Mouse (Mus musculus) bone marrow macrophage, adult 2 months (primary cell): ENCODE data around the gene Ormdl1.

Experiments
- CTCF ChIP-seq: IDR thresholded peaks from 2 replicates; pipeline ENCODE4 v1.5.1; 2012; ENCODE audit warnings: low read depth, mild to moderate bottlenecking, low read length, moderate library complexity
- POLR2A ChIP-seq: IDR thresholded peaks from 2 replicates; pipeline ENCODE4 v1.6.1; 2012; ENCODE audit warnings: mild to moderate bottlenecking, low read depth, low read length, borderline replicate concordance

DNA sequence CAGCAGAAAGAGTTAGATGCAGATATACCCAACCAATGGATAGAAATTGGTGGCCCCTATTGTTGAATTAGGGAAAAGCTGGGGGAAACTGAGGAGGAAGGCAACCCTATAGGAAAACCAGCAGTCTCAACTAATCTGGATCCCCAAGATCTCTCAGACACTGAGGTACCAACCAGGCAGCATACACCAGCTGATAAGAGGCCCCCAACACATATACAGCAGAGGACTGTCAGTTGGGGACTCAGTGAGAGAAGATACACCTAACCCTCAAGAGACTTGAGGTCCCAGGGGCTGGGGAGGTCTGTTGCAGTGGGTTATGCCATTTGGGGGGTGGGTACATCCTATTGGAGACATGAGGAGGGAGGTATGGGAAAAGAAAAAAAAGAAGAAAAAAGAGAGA, 38.6 kb downstream of the Ormdl1 start:
- no peak for TF ChIP-seq CTCF
- TF ChIP-seq POLR2A, result no peak
